Mouse (Mus musculus) heart, embryonic 10.5 days (tissue): ENCODE data around the gene Nfib. TPM values are rescaled to one million over a fixed set of nuclear protein-coding genes. Genes with fewer than 3 reads are reported as not detected.
A peak's percentile ranks its signal among the peaks of the same experiment; 100 is the strongest.

Experiments
- DNase-seq: peaks from one replicate; pipeline ENCODE4 v3.0.0-alpha.2; 2017; ENCODE audit warnings: low spot score
- H3K27ac ChIP-seq: fragments of 300-500 bp; sonication (generic); 2 replicates; pipeline ENCODE4 v1.5.1; 2016; ENCODE audit warnings: mild to moderate bottlenecking
- H3K27me3 ChIP-seq: fragments of 300-500 bp; sonication (generic); 2 replicates; pipeline ENCODE4 v1.6.1; 2016; ENCODE audit warnings: mild to moderate bottlenecking; ENCODE audit not compliant: poor library complexity, insufficient read depth, severe bottlenecking
- H3K36me3 ChIP-seq: fragments of 300-500 bp; sonication (generic); 2 replicates; pipeline ENCODE4 v1.6.1; 2016; ENCODE audit warnings: mild to moderate bottlenecking, moderate library complexity
- H3K4me1 ChIP-seq: fragments of 300-500 bp; sonication (generic); 2 replicates; pipeline ENCODE4 v1.6.1; 2016; ENCODE audit warnings: mild to moderate bottlenecking
- H3K4me3 ChIP-seq: fragments of 300-500 bp; sonication (generic); 2 replicates; pipeline ENCODE4 v1.5.1; 2016; ENCODE audit warnings: mild to moderate bottlenecking, moderate library complexity
- H3K9me3 ChIP-seq: fragments of 300-500 bp; sonication (generic); 2 replicates; pipeline ENCODE4 v1.6.1; 2016; ENCODE audit warnings: mild to moderate bottlenecking, moderate library complexity
- WGBS: fragments of 180-500 bp; shearing (Covaris S2); methylation state at CpG from one replicate; pipeline ENCODE4 v1.1.7; 2016; 5-methylcytosine and 5-hydroxymethylcytosine counted together
- polyA plus RNA-seq: library from polyadenylated mRNA; unstranded; fragments of >200 nt; fragmentation: Nextera tagmentation; extraction: Ambion mirVana; gene quantifications from 2 replicates; pipeline ENCODE4 v1.2.1, GENCODE M21; 2016

Gene Nfib
- polyA plus RNA-seq, 1 experiment from 2014 or later = 38.1 TPM

DNA sequence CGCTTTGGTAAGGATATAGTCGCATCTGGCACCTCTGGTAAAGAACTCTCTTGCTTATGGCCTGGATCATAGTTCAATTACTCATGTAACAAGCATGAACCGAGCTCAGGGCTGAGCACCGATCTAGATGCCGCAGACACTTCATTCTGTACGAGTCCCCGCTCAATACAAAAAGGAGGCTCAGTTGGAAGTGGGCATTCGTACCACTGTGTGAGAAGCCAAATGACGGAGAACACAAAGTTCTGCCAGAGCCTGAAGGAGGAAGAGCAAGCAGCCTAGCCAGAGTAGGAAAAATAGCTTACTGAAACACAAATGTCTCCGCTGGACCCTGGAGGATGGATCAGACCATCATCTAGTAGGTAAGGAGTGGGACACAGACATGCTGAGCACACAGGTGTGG is 246.7 kb downstream of the Nfib start:
- Histone ChIP-seq H3K9me3 (no peaks in the 10 kb centered on the region), H3K27me3 (no peaks in the 10 kb centered on the region), H3K4me3 (no peak overlapping the region), H3K27ac (no peak overlapping the region), H3K4me1 (peaks cover 48% of the 10 kb centered on the region), H3K36me3 (peaks cover 6% of the 10 kb centered on the region; the same call in 1 of the 2 replicates)
- 90% methylated on average over 10 of the region's 10 CpGs for WGBS
- DNase-seq = no peak

DNA sequence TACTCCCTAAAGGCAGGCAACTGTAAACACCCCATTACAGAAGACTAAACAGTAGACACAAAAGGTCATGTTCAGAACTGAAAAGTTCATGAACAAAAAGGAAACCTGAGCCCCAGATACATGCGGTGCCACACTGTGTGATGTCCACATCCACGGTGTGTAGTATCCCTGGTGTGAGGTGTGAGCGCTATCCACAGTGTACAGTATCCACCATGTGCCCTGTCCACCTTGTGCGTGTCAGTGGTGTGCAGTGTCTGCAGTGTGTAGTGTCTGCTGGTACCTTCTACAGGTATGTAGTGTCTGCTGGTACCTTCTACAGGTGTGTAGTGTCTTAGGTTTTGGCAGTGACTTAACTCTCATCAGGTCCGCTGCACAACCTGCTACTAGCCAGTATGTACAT is 248.6 kb downstream of the Nfib start:
- Histone ChIP-seq H3K36me3 (peaks cover 6% of the 10 kb centered on the region; the same call in 1 of the 2 replicates), H3K27ac (no peak overlapping the region), H3K9me3 (no peaks in the 10 kb centered on the region), H3K27me3 (no peaks in the 10 kb centered on the region), H3K4me1 (peaks cover 54% of the 10 kb centered on the region), H3K4me3 (no peak overlapping the region)
- WGBS = 87% methylated on average over 5 of the region's 5 CpGs
- DNase-seq = no peak

DNA sequence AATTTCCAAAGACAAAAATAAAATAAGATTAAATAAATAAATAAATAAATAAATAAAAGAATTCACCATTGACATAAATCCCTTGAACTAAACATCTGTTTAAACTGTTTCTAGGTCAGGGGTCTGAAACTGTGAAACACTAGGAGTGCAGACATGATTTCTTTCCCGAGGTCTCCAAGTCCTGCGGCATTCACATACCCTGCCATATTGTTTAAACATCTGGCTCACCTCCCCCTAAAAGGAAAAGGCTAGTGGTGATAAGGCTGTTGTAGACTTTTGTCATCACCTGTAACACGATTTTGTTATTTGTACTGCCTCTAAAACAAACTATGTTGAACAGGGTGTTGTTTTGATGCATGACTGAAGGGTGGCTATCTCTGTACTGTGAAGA is 249.2 kb downstream of the Nfib start:
- WGBS = 44% methylated on average over 3 of the region's 3 CpGs
- DNase-seq = no peak
- peaks cover 6% of the 10 kb centered on the region; the same call in 1 of the 2 replicates for H3K36me3 ChIP-seq
- H3K27me3 ChIP-seq = no peaks in the 10 kb centered on the region
- H3K4me3 ChIP-seq = no peak overlapping the region
- H3K9me3 ChIP-seq = no peaks in the 10 kb centered on the region
- H3K27ac ChIP-seq = no peak overlapping the region
- peaks cover 54% of the 10 kb centered on the region for H3K4me1 ChIP-seq

DNA sequence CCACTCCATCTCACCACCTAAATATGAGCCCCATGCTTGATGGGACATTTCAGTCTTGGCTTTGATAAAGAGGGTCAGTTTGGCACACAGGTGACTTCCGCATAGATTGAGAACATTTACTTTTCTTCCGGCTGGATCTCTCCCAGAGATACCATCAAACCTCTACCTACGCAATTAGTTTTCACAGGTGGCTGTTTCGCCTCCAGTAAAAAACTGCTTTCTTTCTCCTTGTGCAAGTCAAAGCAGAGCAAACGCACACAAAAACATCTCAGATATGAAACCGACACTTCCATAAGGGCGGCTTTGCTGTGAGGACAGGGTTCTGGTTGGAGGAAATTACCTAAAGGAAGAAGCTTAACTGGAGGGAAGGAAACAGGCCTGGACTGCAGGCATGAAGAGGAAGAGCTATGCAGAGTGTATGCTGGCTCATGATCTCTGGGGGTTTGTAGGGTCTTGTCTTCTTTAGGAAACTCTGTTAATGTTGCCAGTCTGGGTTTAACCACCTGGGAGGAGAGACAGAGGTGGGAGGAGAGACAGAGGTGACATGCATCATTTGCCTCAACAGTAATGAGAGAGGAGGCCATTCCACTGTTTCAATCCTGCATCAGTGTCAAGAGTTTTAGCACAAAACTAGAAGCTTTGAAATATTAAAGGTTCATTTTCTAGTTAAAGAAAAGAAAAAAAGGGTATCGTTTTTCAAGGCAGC is 249.8 kb downstream of the Nfib start:
- Histone ChIP-seq H3K4me3 (no peak overlapping the region), H3K4me1 (peaks cover 54% of the 10 kb centered on the region), H3K27ac (no peak overlapping the region), H3K36me3 (peaks cover 6% of the 10 kb centered on the region; the same call in 1 of the 2 replicates), H3K27me3 (no peaks in the 10 kb centered on the region), H3K9me3 (no peaks in the 10 kb centered on the region)
- DNase-seq = no peak
- 89% methylated on average over 8 of the region's 8 CpGs for WGBS

DNA sequence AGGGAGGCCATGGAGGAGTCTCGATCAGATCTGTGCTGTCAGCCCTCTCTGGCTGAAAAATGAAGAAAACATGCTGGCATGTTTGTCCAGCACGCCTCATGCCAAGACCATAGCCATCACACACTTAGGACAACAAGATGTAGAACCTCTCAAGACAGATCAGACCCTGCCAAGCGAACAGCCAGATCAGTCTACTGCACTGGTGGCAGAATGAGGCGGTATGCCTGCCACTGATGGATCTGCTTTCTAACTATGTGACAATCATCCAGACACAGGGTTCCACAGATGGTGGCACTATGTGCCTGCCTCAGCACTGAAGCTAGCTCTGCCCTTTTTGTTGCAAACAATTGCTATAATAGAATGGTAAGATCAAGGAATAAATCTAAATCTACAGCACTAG is 250.6 kb downstream of the Nfib start:
- Histone ChIP-seq H3K27me3 (no peaks in the 10 kb centered on the region), H3K4me3 (no peak overlapping the region), H3K4me1 (peaks cover 50% of the 10 kb centered on the region), H3K9me3 (no peaks in the 10 kb centered on the region), H3K36me3 (peaks cover 6% of the 10 kb centered on the region; the same call in 1 of the 2 replicates), H3K27ac (no peak overlapping the region)
- no peak for DNase-seq
- 84% methylated on average over 4 of the region's 4 CpGs for WGBS

DNA sequence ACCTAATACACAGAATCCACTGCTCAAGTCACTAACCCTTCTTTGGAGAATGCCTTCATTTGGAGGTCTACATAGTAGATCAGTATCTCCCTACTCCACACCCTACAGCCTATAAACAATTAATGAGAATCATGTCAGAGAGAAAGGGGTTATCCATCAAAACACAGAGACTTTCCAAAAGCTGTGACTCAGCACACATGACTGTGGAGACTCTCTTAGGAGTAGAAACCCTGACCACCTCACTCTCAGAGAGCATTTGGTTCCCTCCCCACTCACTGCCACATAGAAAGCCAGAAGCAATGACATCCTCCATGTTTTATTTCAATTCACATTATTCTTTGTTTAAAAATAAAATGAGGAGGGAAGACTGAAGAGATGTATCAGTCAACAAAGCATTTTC is 252.2 kb downstream of the Nfib start:
- H3K36me3 ChIP-seq = peaks cover 6% of the 10 kb centered on the region; the same call in 1 of the 2 replicates
- no peak for DNase-seq
- H3K4me3 ChIP-seq = no peak overlapping the region
- no peak overlapping the region for H3K27ac ChIP-seq
- peaks cover 49% of the 10 kb centered on the region for H3K4me1 ChIP-seq
- H3K27me3 ChIP-seq = no peaks in the 10 kb centered on the region
- H3K9me3 ChIP-seq = no peaks in the 10 kb centered on the region

DNA sequence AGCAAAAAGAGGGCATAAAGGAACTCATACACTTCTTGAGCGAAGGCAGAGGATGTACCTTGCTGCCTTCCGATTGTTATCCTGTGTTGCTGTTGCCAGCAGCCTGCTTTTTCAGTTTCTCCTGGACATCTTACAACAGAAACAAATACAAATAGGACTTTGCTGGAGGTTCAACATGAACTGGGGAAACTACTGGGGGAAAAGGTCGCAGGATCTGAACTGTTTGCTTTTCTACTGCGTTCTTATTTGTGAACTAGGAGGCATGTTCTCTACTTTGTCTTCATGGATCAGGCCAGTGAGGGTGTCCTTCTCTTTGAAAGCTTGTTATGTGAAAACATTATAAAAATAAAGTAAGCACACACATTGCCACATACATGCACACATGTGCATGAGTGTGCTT is 252.6 kb downstream of the Nfib start:
- Histone ChIP-seq H3K36me3 (peaks cover 6% of the 10 kb centered on the region; the same call in 1 of the 2 replicates), H3K4me3 (no peak overlapping the region), H3K4me1 (peaks cover 48% of the 10 kb centered on the region), H3K27me3 (no peaks in the 10 kb centered on the region), H3K27ac (no peak overlapping the region), H3K9me3 (no peaks in the 10 kb centered on the region)
- DNase-seq = no peak
- WGBS = 88% methylated on average over 4 of the region's 4 CpGs

DNA sequence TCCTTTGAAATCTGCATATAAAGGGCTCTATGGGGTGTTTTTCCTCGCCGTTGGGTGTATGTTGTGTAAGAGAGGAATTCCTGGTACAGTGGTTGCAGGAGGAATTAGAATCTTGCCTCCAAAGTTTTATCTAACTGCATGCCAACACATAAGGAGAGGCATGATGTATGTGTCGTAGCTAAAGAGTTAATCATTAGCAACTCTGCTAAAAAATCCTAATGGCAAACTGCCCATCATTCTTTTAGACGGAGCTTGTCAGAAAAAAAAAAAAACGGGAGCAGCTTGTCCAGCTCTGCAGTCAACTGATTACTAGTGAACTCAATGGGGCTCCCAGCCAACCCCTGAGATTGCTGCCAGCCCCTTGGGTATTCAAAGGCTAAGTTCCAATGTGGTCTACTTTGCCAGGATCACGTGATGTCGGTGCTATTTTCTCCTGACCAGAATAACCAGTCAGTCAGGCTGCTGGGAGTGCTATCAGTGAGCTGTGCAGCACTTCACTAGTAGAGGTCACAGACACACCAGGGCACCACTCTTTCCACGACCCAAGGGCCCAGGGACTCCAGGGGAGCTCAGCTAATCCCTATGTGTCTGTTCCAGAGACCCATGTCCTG is 258.4 kb downstream of the Nfib start:
- peak; percentile 89 for DNase-seq
- 9% methylated on average over 8 of the region's 8 CpGs for WGBS
- Histone ChIP-seq H3K27me3 (no peaks in the 10 kb centered on the region), H3K4me3 (0 out of 2 replicates have a peak overlapping the region, but pooled peaks have one; percentile 12), H3K4me1 (peaks cover 59% of the 10 kb centered on the region), H3K36me3 (no peaks in the 10 kb centered on the region), H3K27ac (peak overlapping the region; percentile 81), H3K9me3 (no peaks in the 10 kb centered on the region)

DNA sequence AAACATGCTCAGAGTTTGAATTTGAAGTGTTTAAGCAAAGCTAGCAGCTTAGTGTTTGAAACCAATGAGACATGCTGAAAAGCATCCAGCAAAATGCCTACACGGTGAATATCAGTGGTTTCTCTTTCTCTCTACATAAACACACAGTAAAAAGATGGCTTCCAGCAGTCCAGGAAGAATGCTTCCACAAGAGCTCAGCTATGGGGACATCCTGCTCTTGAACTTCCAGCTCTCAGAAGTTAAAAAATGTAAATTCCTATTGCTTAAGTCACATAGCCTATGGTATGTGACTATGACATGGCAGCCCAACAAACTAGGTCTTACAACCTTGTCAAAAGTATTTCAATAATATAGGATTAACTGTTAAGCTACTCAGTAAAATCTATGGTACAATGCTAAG is 261.5 kb downstream of the Nfib start:
- 86% methylated on average over 1 of the region's 1 CpGs for WGBS
- no peak for DNase-seq
- Histone ChIP-seq H3K4me3 (no peak overlapping the region), H3K27me3 (no peaks in the 10 kb centered on the region), H3K4me1 (peaks cover 69% of the 10 kb centered on the region), H3K36me3 (no peaks in the 10 kb centered on the region), H3K9me3 (no peaks in the 10 kb centered on the region), H3K27ac (no peak overlapping the region)

DNA sequence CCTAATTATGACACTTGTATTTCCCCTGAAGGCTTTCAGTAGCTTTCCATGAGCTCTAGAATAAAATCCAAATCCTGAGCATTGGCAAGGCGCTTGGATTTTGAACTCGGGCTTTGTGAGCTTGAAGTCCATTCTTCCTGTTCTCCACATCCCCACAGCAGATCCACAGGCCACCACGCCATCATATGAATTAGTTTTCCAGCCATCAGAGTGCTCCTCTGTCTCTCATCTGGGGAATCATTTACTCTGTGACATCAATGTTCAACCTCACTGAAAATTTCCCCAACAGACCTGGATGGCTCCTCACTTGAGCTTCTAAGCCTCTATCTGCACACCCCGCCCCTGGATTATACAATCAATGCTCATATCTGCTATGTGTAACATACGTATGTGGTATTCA is 262.1 kb downstream of the Nfib start:
- no peak overlapping the region for H3K27ac ChIP-seq
- peaks cover 66% of the 10 kb centered on the region for H3K4me1 ChIP-seq
- no peaks in the 10 kb centered on the region for H3K9me3 ChIP-seq
- H3K4me3 ChIP-seq = no peak overlapping the region
- WGBS = 84% methylated on average over 5 of the region's 5 CpGs
- no peaks in the 10 kb centered on the region for H3K27me3 ChIP-seq
- DNase-seq = no peak
- H3K36me3 ChIP-seq = no peaks in the 10 kb centered on the region

DNA sequence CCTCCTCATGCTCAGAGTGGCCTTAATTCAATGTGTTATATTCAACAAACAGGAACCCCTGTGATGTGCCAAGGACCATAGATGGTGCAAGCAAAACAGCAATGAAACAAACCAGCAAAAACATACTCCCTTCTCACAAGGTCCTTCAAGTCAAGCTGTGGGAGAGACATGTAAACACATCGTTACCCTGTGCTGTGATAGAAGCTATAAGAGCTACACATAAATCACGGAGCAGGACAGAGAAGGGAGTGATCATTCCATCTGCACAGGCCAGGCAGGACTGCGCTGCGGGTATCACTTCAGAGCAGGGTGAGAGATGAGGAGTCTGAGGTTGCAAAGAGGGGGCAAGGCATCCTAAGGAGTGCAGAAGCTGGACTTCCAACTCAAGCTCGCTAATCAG is 262.5 kb downstream of the Nfib start:
- H3K4me1 ChIP-seq = peaks cover 68% of the 10 kb centered on the region
- no peaks in the 10 kb centered on the region for H3K36me3 ChIP-seq
- no peaks in the 10 kb centered on the region for H3K27me3 ChIP-seq
- no peak for DNase-seq
- 79% methylated on average over 5 of the region's 5 CpGs for WGBS
- H3K9me3 ChIP-seq = no peaks in the 10 kb centered on the region
- H3K27ac ChIP-seq = no peak overlapping the region
- no peak overlapping the region for H3K4me3 ChIP-seq

DNA sequence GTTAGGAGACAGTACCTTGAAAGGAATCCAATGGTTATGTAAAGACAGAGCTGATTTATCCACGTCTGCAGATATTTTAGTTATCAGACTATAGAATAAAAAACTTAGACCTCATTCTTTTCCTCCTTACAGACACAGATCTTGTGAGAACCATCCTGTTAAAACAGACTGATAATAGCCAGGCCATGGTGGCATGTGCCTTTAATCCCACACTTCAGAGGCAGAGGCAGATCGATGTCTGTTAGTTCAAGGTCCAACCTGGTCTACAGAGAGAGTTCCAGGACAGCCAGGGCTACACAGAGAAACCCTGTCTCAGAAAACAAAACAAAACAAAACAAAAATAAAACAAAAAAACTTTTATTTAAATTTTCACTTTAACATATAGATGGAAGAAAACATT is 264.9 kb downstream of the Nfib start:
- Histone ChIP-seq H3K4me1 (peaks cover 66% of the 10 kb centered on the region), H3K4me3 (no peak overlapping the region), H3K27me3 (no peaks in the 10 kb centered on the region), H3K9me3 (no peaks in the 10 kb centered on the region), H3K27ac (no peak overlapping the region), H3K36me3 (no peaks in the 10 kb centered on the region)
- DNase-seq = no peak
- 63% methylated on average over 2 of the region's 2 CpGs for WGBS

DNA sequence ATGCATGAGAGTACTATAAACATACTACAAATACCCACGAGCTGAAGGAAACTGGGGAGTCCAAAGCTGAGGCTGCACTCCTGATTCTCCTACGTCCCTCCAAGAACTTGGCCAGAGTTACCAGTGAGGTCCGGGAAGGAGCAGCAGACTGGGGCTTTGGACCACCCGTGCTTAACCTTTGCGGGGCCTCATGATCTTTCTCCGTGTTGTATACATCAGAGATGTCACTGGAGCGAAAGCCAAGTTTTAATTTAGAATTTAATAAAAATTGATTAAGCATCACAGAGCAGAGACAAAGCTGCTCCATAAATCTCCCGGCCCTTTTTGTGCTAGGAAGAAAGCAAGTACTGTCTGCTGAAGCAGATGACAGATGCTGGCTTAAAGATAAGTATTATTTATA is 265.7 kb downstream of the Nfib start:
- H3K9me3 ChIP-seq = no peaks in the 10 kb centered on the region
- DNase-seq = no peak
- peaks cover 69% of the 10 kb centered on the region for H3K4me1 ChIP-seq
- no peak overlapping the region for H3K27ac ChIP-seq
- H3K27me3 ChIP-seq = no peaks in the 10 kb centered on the region
- H3K36me3 ChIP-seq = no peaks in the 10 kb centered on the region
- H3K4me3 ChIP-seq = no peak overlapping the region
- WGBS = 70% methylated on average over 8 of the region's 8 CpGs
